Mouse (Mus musculus): Measurements from ENCODE around the gene Noct.

The Noct gene

DNA sequence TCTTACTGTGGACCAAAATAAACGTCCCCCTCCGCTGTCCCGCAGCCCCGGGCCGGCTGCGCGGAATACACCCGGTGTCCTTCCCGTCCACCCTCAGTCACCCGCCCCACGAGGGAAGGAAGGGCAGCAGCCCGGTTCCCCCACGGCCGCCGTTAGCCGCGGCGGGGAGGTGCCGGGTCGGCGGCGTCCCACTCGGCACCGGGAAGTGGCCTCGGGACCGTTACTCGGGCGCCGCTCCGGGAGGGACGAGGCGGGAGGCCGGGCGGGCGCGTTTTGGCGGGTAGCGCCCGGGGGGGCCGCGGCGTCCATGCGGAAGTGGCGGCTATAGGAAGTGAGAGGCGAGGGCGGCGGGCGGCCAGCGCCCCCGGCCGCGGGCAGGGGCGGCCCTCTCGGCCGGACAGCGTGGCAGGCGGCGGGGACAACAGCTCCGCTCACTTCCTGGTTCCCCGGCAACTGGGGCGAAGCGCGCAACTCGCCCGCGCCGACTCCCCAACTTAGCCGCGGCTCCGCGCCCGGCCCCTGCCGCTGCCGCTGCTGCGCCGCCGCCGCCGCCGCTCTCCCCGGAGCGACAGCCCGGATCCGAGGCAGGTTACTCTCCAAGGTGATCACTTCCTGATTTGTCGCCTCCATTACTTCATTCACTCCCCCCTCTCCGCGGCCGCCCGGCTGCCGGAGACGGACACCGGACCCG, 52.3 kb downstream of the Noct start:
- no peak for DNase-seq (ENCODE audit: low spot score)

DNA sequence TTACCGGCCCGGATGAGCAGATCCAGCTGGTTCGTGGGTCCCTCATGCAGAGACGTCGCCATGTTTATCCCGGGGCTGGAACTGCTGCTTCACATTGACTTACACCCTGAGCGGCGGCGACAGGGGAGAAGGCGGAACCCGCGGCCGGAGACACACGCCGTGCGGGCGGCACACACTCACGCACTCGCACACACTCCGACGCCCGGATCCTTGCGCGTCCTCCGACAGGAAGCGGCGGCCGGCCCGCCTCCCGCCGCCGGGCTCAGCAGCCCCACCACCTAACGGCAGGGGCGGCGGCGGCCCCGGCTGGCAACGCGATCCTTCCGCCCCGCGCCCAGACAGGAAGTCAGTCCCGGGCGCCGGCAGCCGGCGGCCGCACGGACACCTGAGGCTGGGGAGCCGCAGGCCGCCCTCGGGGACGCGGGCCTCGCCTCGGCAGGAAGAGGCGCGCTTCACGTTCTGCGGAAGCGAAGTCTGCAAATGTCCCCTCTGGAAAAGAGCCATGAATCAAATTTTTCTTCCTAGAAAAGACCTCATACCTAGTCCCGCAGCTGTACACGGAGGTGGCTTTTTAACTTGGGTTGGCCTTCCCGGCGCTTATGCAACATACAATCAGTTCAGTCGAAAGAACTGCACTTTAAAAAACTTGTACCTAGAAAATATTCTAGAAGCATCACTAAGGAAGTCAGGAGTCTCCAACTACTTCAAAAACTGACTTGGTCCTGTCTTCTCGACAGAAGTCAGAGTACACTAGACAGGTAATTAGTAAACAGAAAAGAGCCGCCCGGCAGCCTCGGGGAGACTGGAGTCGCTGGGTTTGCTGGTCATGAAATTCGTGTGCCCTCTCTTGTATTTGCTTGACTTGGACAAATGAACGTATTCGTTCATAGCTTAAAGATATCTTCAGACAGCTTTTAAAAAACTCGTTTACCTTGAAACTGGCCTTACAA, 53.2 kb downstream of the Noct start:
- DNase-seq (ENCODE audit: low spot score): peak; percentile 85

DNA sequence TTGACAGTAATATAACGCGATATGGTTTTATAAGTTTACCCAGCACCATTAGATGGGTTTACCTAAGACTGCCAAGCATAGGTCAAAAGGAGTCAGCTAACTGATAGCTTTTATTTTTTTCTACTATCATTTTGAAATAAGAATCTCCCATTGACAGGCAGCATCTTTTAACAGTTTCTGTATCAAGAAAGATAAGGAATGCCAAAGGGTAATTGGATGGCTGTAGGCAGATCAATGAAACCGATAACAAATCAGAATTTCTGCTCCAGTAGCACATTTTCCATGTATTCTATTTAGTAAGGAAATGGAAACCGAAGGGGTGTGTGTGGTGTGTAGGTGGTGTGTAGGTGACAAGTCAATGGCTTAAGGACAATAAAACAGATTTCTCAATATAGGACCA, 54.2 kb downstream of the Noct start:
- DNase-seq (ENCODE audit: low spot score): no peak

DNA sequence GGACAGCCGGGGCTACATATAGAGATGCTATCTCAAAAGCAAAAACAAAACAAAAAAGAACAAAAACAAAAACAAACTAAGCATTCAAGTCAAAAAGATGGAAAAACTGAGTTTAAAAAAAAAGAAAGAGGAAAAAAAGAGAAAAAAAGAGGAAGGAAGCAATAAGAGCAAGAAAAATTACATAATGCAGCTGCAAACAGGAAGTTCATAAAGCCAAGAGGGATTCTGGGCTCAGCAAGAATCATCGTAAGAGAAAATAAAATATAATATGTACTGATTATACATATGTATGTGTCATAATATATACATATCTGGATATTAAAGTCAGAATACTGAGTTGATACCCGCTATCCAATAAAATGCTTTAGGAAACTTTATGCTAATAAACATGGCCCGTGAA, 57.5 kb downstream of the Noct start:
- DNase-seq (ENCODE audit: low spot score): no peak

DNA sequence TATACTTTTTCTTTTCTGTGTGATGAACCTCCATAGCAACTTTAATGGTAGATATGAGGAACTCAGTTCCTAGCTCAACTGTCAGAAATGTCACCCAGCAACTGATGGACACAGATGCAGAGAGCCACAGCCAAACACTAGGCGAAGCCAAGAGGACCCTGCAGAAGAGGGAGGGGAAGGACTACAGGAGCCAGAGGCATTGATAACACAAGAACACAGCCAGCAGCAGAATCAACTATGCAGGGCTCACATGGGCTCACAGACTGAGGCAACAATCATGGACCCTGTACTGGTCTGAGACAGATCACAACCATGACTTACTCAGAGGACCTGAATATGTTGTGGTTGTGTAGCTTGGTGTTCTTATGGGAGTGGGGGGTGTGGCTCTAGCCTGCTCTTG, 60.1 kb downstream of the Noct start:
- no peak for DNase-seq (ENCODE audit: low spot score)

DNA sequence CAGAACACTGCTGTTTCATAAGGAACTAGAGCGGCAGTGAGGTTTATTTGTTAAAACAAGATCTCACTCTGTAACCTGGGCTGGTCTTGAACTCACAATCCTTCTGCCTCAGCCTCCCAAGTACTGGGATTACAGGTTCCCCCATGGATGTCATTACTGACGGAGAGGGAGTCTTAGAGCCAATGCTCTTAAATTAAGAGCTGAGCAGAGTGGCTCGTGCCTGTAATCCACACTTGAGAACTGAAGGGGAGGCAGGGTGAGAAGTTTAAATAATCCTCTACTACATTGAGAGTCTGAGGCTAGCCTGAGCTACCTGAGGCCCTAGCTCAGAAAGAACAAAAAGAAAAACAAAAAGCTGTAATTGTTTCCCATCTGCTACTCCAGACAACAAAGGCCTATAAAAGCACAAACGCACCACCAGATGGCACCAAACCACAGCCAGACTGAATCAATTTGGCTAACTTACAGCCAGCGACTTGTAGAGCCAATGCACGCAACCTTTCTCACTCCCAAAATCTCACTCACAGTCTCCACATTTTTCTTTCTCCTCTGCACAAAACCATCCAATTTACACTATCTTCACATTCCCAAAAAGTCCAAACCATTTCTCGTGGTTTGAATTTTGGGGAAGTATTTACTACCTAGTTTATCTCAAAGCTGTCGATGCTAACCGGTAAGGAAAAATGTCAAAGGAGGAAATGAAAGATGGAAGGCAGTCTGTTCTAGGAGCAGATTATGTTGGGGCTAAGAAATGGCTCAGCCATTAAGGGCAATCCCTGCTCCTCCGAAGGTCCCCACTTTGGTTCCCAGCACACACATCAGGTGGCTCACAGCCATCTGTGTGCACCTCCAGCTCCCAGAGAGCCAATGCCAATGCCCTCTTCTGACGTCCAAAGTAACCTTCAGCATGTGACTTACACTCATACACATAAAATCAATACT, 64.9 kb downstream of the Noct start:
- DNase-seq (ENCODE audit: low spot score): peak; percentile 90

DNA sequence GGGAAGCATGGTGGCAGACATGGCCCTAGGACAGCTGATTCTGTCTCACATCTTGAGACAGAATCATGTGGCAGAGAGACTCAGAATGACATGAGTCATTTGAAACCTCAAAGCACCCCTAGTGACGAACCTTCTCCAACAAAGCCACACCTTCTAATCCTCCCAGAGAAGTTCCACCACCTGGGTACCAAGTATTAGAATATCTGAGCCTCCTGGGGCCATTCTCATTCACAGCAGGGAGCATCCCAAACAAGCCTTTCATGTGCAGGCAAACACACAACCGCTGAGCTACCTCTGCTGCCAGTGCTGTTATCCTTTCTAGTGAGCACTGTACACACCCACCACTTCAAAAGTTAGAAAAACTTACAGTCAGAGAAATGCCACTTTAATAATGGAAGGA, 70.0 kb downstream of the Noct start:
- no peak for DNase-seq (ENCODE audit: low spot score)

DNA sequence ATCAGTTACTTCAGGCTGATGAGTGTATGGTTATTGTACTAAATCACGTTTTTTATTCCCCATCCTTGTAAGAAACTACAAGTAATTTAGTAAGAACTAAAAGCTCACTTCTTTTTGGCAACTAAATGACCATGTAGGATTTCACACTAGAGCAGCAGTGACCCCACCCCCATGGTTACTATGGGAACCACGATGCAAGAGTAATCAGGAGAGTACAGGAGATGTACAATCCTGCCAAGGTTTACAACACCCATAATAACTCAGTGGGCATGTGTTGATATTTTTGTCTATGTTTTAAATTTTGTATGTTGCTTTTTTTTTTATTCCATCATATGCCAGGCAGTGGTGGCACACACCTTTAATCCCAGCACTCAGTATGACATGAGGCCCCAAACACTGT, 71.0 kb downstream of the Noct start:
- DNase-seq (ENCODE audit: low spot score): no peak

DNA sequence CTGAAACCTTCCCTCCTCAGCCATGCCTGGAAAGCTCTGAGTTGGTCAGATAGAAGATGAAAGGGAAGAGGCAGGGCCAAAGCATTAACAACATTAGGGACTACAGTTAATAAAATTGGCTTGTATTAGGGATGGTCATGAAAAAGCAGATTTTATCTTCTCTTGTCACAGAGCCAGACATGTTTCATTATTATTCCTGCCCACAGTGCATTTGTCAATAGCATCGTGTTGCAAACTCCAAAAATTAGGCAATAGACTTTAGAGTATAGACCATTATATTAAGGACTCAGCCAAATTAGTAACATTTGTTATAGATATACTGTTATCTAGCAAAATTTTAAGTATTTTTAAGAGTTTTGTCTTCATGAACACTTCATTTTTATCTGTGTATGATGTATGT, 72.5 kb downstream of the Noct start:
- DNase-seq (ENCODE audit: low spot score): peak; percentile 18
